Mouse (Mus musculus) intestine, embryonic 16.5 days (tissue): Measurements from ENCODE around the gene Prss44. TPM values are rescaled to one million over a fixed set of nuclear protein-coding genes. Genes with fewer than 3 reads are reported as not detected.
"Not testable (repeated sequence)": the region's sequence is repeated elsewhere in the genome, so short reads cannot be mapped to it uniquely, and the experiment has no call there.

Experiments used
- ATAC-seq: fragments of 200-750 bp; cut with Nextera tagmentation; 2 replicates; pipeline ENCODE4 v1.8.0; 2017; ENCODE audit warnings: moderate TSS enrichment, moderate library complexity
- H3K27ac ChIP-seq: fragments of 300-500 bp; sonication (generic); 2 replicates; pipeline ENCODE4 v1.5.1; 2014; ENCODE audit warnings: mild to moderate bottlenecking, low read length
- H3K27me3 ChIP-seq: fragments of 300-500 bp; sonication (generic); replicated peaks from 2 replicates; pipeline ENCODE4 v1.6.1; 2014; ENCODE audit warnings: low read length, control low read depth, mixed read lengths; ENCODE audit not compliant: control insufficient read depth, insufficient read depth
- H3K36me3 ChIP-seq: fragments of 300-500 bp; sonication (generic); 2 replicates; pipeline ENCODE4 v1.6.1; 2014; ENCODE audit warnings: low read length, control low read depth; ENCODE audit not compliant: control insufficient read depth, insufficient read depth
- H3K4me1 ChIP-seq: fragments of 300-500 bp; sonication (generic); 2 replicates; pipeline ENCODE4 v1.6.1; 2014; ENCODE audit warnings: low read length, control low read depth, mixed read lengths; ENCODE audit not compliant: control insufficient read depth, insufficient read depth
- H3K4me2 ChIP-seq: fragments of 300-500 bp; sonication (generic); 2 replicates; pipeline ENCODE4 v1.6.1; 2014; ENCODE audit warnings: low read depth, low read length, control low read depth
- H3K4me3 ChIP-seq: fragments of 300-500 bp; sonication (generic); 2 replicates; pipeline ENCODE4 v1.5.1; 2014; ENCODE audit warnings: mild to moderate bottlenecking, low read length
- H3K9ac ChIP-seq: fragments of 300-500 bp; sonication (generic); 2 replicates; pipeline ENCODE4 v1.6.1; 2014; ENCODE audit warnings: low read depth, low read length
- H3K9me3 ChIP-seq: fragments of 300-500 bp; sonication (generic); 2 replicates; pipeline ENCODE4 v1.6.1; 2016; ENCODE audit warnings: low read length, control low read depth; ENCODE audit not compliant: control insufficient read depth
- WGBS: fragments of 180-500 bp; shearing (Covaris S2); extraction: QIAGEN DNeasy Blood & Tissue Kit; methylation state at CpG from one replicate; pipeline ENCODE4 v1.1.7; 2014; 5-methylcytosine and 5-hydroxymethylcytosine counted together
- polyA plus RNA-seq: library from polyadenylated mRNA; unstranded; fragments of >200 nt; fragmentation: Nextera tagmentation; extraction: Ambion mirVana; gene quantifications from 2 replicates; pipeline ENCODE4 v1.2.1, GENCODE M21; 2015

The Prss44 gene
- polyA plus RNA-seq, 1 experiment from 2014 or later: not detected

- Histone ChIP-seq H3K27me3 (no peaks in the 10 kb centered on the region), H3K4me2 (no peak overlapping the region), H3K27ac (no peak overlapping the region), H3K4me3 (no peak overlapping the region), H3K9me3 (no peaks in the 10 kb centered on the region), H3K36me3 (no peaks in the 10 kb centered on the region), H3K4me1 (peaks cover 6% of the 10 kb centered on the region; the same call in 1 of the 2 replicates), H3K9ac (no peak overlapping the region)
- 22% methylated on average over 1 of the region's 1 CpGs for WGBS
- ATAC-seq: no peak
These were observed 30.2 kb upstream of the Prss44 start for GRCm38 (mm10) chr9:110783611-110784010.

- Histone ChIP-seq H3K27ac (no peak overlapping the region), H3K4me2 (no peak overlapping the region), H3K36me3 (no peaks in the 10 kb centered on the region), H3K9me3 (no peaks in the 10 kb centered on the region), H3K4me3 (no peak overlapping the region), H3K27me3 (no peaks in the 10 kb centered on the region), H3K9ac (no peak overlapping the region), H3K4me1 (no peaks in the 10 kb centered on the region)
- 91% methylated on average over 3 of the region's 3 CpGs for WGBS
- no peak for ATAC-seq
These were observed 25.6 kb upstream of the Prss44 start for GRCm38 (mm10) chr9:110788169-110788568.

GRCm38 (mm10) chr9:110790462-110790861 is 23.3 kb upstream of the Prss44 start:
- no peaks in the 10 kb centered on the region for H3K36me3 ChIP-seq
- H3K4me2 ChIP-seq: no peak overlapping the region
- H3K4me3 ChIP-seq: no peak overlapping the region
- 70% methylated on average over 4 of the region's 4 CpGs for WGBS
- H3K9me3 ChIP-seq: no peaks in the 10 kb centered on the region
- H3K27me3 ChIP-seq: no peaks in the 10 kb centered on the region
- H3K9ac ChIP-seq: no peak overlapping the region
- ATAC-seq: no peak
- no peaks in the 10 kb centered on the region for H3K4me1 ChIP-seq
- no peak overlapping the region for H3K27ac ChIP-seq

GRCm38 (mm10) chr9:110797013-110797412 is 16.8 kb upstream of the Prss44 start:
- Histone ChIP-seq H3K9ac (no peak overlapping the region), H3K4me1 (no peaks in the 10 kb centered on the region), H3K9me3 (no peaks in the 10 kb centered on the region), H3K4me3 (no peak overlapping the region), H3K27me3 (no peaks in the 10 kb centered on the region), H3K27ac (no peak overlapping the region), H3K4me2 (no peak overlapping the region), H3K36me3 (no peaks in the 10 kb centered on the region)
- no peak for ATAC-seq
- WGBS: 83% methylated on average over 10 of the region's 10 CpGs

- WGBS: 92% methylated on average over 14 of the region's 14 CpGs
- no peak for ATAC-seq
These were observed 15.9 kb upstream of the Prss44 start, which contains the start of gene Prss42 for GRCm38 (mm10) chr9:110797866-110798265. TSS of gene Prss42 (plus strand) at chr9:110798166.

GRCm38 (mm10) chr9:110800834-110801479 is 12.8 kb upstream of the Prss44 start:
- H3K9me3 ChIP-seq: no peaks in the 10 kb centered on the region
- no peaks in the 10 kb centered on the region for H3K4me1 ChIP-seq
- no peaks in the 10 kb centered on the region for H3K36me3 ChIP-seq
- H3K27me3 ChIP-seq: no peaks in the 10 kb centered on the region
- no peak overlapping the region for H3K4me3 ChIP-seq
- no peak overlapping the region for H3K9ac ChIP-seq
- H3K27ac ChIP-seq: no peak overlapping the region
- H3K4me2 ChIP-seq: no peak overlapping the region
- no peak for ATAC-seq
- 87% methylated on average over 8 of the region's 8 CpGs for WGBS

More at GRCm38 (mm10) chr9:110797866-110798265, 15.9 kb upstream of the Prss44 start, which contains the start of gene Prss42:
- Histone ChIP-seq H3K27me3 (no peaks in the 10 kb centered on the region), H3K4me1 (no peaks in the 10 kb centered on the region), H3K27ac (no peak within 1 kb of the TSS), H3K9ac (no peak within 1 kb of the TSS), H3K4me3 (no peak within 1 kb of the TSS), H3K36me3 (no peaks in the 10 kb centered on the region), H3K9me3 (no peaks in the 10 kb centered on the region), H3K4me2 (no peak within 1 kb of the TSS)

GRCm38 (mm10) chr9:110803294-110803693 is 10.5 kb upstream of the Prss44 start:
- Histone ChIP-seq H3K27ac (no peak overlapping the region), H3K9ac (no peak overlapping the region), H3K9me3 (no peaks in the 10 kb centered on the region), H3K4me1 (no peaks in the 10 kb centered on the region), H3K4me2 (no peak overlapping the region), H3K4me3 (no peak overlapping the region), H3K27me3 (no peaks in the 10 kb centered on the region), H3K36me3 (no peaks in the 10 kb centered on the region)
- WGBS: 60% methylated on average over 4 of the region's 4 CpGs
- no peak for ATAC-seq

GRCm38 (mm10) chr9:110810051-110810450 is 3.7 kb upstream of the Prss44 start:
- Histone ChIP-seq H3K4me1 (no peaks in the 10 kb centered on the region), H3K9ac (no peak overlapping the region), H3K4me3 (no peak overlapping the region), H3K27me3 (no peaks in the 10 kb centered on the region), H3K27ac (no peak overlapping the region), H3K36me3 (no peaks in the 10 kb centered on the region), H3K9me3 (no peaks in the 10 kb centered on the region), H3K4me2 (no peak overlapping the region)
- no peak for ATAC-seq
- WGBS: 65% methylated on average over 4 of the region's 4 CpGs

- H3K9me3 ChIP-seq, H3K4me3 ChIP-seq, H3K9ac ChIP-seq, ATAC-seq, H3K36me3 ChIP-seq, H3K27me3 ChIP-seq, H3K27ac ChIP-seq, H3K4me2 ChIP-seq, H3K4me1 ChIP-seq: not testable (repeated sequence)
These were observed 6.8 kb downstream of the Prss44 start for GRCm38 (mm10) chr9:110820546-110820945.

GRCm38 (mm10) chr9:110821436-110821835 is 7.6 kb downstream of the Prss44 start:
- H3K27ac ChIP-seq: no peak overlapping the region
- no peaks in the 10 kb centered on the region for H3K4me1 ChIP-seq

More at GRCm38 (mm10) chr9:110821436-110821835, 7.6 kb downstream of the Prss44 start:
- Histone ChIP-seq H3K36me3 (no peaks in the 10 kb centered on the region), H3K27me3 (no peaks in the 10 kb centered on the region), H3K4me3 (no peak overlapping the region), H3K4me2 (no peak overlapping the region), H3K9me3 (no peaks in the 10 kb centered on the region), H3K9ac (no peak overlapping the region)
- no peak for ATAC-seq
- 74% methylated on average over 7 of the region's 7 CpGs for WGBS
